Mouse (Mus musculus) brain, embryonic 14.5 days (tissue): ENCODE data around the gene Tfip11.

ENCODE experiments used
- CTCF ChIP-seq: fragments of 200-500 bp; IDR thresholded peaks from 2 replicates; pipeline ENCODE4 v1.5.1; 2012; ENCODE audit warnings: inconsistent platforms, mild to moderate bottlenecking, moderate library complexity, borderline replicate concordance; ENCODE audit not compliant: insufficient read depth, insufficient read length; ENCODE audit errors: extremely low read depth
- POLR2A ChIP-seq: fragments of 200-500 bp; IDR thresholded peaks from 2 replicates; pipeline ENCODE4 v1.6.1; 2012; ENCODE audit warnings: mild to moderate bottlenecking, inconsistent platforms, borderline replicate concordance; ENCODE audit not compliant: poor library complexity, insufficient read depth, insufficient read length, severe bottlenecking; ENCODE audit errors: extremely low read depth

DNA sequence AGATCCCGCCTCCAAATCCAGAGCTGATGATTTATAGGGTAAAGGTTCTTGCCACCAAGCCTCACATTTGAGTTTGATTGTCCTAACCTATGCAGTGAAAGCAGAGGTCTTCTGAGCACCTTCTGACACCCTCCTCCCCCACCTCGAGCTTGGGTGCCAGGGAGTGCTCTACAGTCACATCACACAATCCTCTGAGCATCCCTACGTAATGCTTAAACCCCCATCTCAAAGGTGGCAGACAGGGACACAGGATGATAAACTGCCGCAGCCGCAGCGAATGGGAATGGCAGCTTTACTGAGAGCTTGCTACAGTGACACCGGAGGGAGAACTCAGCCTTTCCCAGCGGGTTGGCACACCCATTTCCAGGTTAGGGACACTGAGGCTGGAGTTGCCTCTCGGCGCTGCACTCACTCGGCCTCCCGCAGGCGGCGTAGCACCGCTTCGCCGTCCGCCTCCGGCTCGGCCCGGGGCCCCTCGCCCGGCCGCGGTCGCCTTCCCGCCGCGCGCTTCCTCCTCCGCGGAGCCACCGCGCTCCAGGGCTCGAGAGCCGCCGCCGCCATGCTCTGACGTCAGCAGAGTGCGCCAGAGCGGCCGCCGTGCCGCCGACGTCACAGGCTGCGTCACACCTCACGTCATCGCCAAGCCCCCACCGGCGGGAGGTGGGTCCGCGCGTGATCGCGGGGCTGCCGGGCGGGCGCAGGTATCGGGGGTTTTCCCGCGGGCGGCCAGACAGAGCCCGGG is 16.5 kb downstream of the Tfip11 start, which contains the start of the genes Srrd and Hps4:
- TF ChIP-seq CTCF (0 out of 2 replicates have a peak, but pooled peaks have one; percentile 7), POLR2A (peak; percentile 69; the same call in 1 of the 2 replicates)
